Mouse (Mus musculus): ENCODE measurements around the gene Rnf225. TPM values are rescaled to one million over a fixed set of nuclear protein-coding genes. Genes with fewer than 3 reads are reported as not detected.
A peak's percentile ranks its signal among the peaks of the same experiment; 100 is the strongest.
"Not testable (repeated sequence)": the region's sequence is repeated elsewhere in the genome, so short reads cannot be mapped to it uniquely, and the experiment has no call there.

Rnf225 gene
- total and polyA plus RNA-seq, 2 experiments from 2014 or later, result 0.75 to 1.8 TPM

- H3K4me3 ChIP-seq (ENCODE audit: low read depth, low read length), result peak overlapping the region; percentile 14; the same call in 1 of the 2 replicates
- H3K9ac ChIP-seq, result no peak overlapping the region
- H3K27ac ChIP-seq (ENCODE audit: low read depth, low read length), result no peak overlapping the region
- ATAC-seq (peak; percentile 38), DNase-seq (peak; percentile 25)
- 8% methylated on average over 53 of the region's 65 CpGs for WGBS
- H3K36me3 ChIP-seq (ENCODE audit: insufficient read depth), result peaks cover 42% of the 10 kb centered on the region
- H3K4me1 ChIP-seq (ENCODE audit: insufficient read depth), result peaks cover 4% of the 10 kb centered on the region; the same call in 1 of the 2 replicates
- no peak for TF ChIP-seq CTCF (IDR thresholded peaks at IDR 0.05; ENCODE audit: low read depth)
- H3K4me2 ChIP-seq (ENCODE audit: low read depth), result peak overlapping the region; percentile 43
- H3K9me3 ChIP-seq (ENCODE audit: low read length), result no peaks in the 10 kb centered on the region
- no peaks in the 10 kb centered on the region for H3K27me3 ChIP-seq (ENCODE audit: insufficient read depth, low read length)
Observed at GRCm38 (mm10) chr7:12927693-12928589, 725 bp downstream of the Rnf225 start.

- no peak overlapping the region for H3K9ac ChIP-seq
- H3K27ac ChIP-seq (ENCODE audit: low read depth, low read length), result no peak overlapping the region
- TF ChIP-seq CTCF (IDR thresholded peaks at IDR 0.05; ENCODE audit: low read depth), result no peak
- H3K4me2 ChIP-seq (ENCODE audit: low read depth), result no peak overlapping the region
- H3K36me3 ChIP-seq (ENCODE audit: insufficient read depth), result 0 out of 2 replicates have a peak, but pooled peaks cover 2% of the 10 kb centered on the region
- no peak overlapping the region for H3K4me3 ChIP-seq (ENCODE audit: low read depth, low read length)
- H3K4me1 ChIP-seq (ENCODE audit: insufficient read depth), result no peaks in the 10 kb centered on the region
- DNase-seq, result no peak
- WGBS, result 64% methylated on average over 4 of the region's 4 CpGs
- no peaks in the 10 kb centered on the region for H3K27me3 ChIP-seq (ENCODE audit: insufficient read depth, low read length)
- no peaks in the 10 kb centered on the region for H3K9me3 ChIP-seq (ENCODE audit: low read length)
- no peak for ATAC-seq
Observed at GRCm38 (mm10) chr7:12933615-12934140, 6.5 kb downstream of the Rnf225 start.

- H3K9me3 ChIP-seq (ENCODE audit: low read length), result no peaks in the 10 kb centered on the region
- 76% methylated on average over 3 of the region's 3 CpGs for WGBS
- no peak for TF ChIP-seq CTCF (IDR thresholded peaks at IDR 0.05; ENCODE audit: low read depth)
- DNase-seq, result no peak
- ATAC-seq, result no peak
- no peak overlapping the region for H3K27ac ChIP-seq (ENCODE audit: low read depth, low read length)
- H3K4me2 ChIP-seq (ENCODE audit: low read depth), result no peak overlapping the region
- H3K9ac ChIP-seq, result no peak overlapping the region
- H3K4me3 ChIP-seq (ENCODE audit: low read depth, low read length), result no peak overlapping the region
- no peaks in the 10 kb centered on the region for H3K4me1 ChIP-seq (ENCODE audit: insufficient read depth)
- no peaks in the 10 kb centered on the region for H3K27me3 ChIP-seq (ENCODE audit: insufficient read depth, low read length)
- no peaks in the 10 kb centered on the region for H3K36me3 ChIP-seq (ENCODE audit: insufficient read depth)
Observed at GRCm38 (mm10) chr7:12934808-12935207, 7.6 kb downstream of the Rnf225 start.

DNA sequence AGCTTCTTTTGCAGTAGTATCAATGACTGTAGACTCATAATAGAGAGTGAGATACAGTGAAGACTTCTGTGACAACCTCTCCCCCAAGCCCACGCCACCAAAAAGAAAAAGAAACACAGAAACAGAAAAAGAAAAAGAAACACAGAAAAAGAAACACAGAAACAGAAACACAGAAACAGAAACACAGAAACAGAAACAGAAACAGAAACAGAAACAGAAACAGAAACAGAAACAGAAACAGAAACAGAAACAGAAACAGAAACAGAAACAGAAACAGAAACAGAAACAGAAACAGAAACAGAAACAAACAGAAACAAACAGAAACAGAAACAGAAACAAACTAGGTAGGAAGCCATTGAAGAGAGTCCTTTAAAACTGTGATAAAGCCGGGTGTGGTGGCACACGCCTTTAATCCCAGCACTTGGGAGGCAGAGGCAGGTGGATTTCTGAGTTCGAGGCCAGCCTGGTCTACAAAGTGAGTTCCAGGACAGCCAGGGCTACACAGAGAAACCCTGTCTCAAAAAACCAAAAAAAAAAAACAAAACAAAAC, 10.1 kb downstream of the Rnf225 start:
- not testable (repeated sequence) for H3K36me3 ChIP-seq (ENCODE audit: insufficient read depth); H3K4me1 ChIP-seq (ENCODE audit: insufficient read depth); H3K4me3 ChIP-seq (ENCODE audit: low read depth, low read length); ATAC-seq; H3K9me3 ChIP-seq (ENCODE audit: low read length); H3K27me3 ChIP-seq (ENCODE audit: insufficient read depth, low read length); H3K4me2 ChIP-seq (ENCODE audit: low read depth); H3K27ac ChIP-seq (ENCODE audit: low read depth, low read length); H3K9ac ChIP-seq; DNase-seq
- 91% methylated on average over 4 of the region's 4 CpGs for WGBS

DNA sequence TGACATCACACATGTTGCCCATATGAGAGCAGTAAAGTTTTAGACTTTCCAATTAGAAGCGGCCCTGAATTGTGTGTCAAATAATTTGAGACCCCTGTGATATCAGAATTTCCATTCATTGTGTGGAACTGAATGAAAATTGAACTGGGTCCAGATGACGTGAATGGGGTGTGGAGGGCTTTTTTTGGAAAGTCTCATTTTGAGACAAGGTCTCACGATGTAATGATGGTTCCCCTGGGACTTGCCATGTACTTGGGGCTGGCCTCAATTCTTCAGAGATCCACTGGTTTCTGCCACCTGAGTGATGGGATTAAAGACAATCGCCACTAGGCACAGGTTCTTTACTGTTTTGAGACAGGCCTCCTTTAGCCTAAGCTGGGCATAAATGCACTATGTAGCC, 13.4 kb downstream of the Rnf225 start:
- WGBS, result 80% methylated on average over 4 of the region's 4 CpGs
- Histone ChIP-seq H3K4me2 (ENCODE audit: low read depth) (no peak overlapping the region), H3K27me3 (ENCODE audit: insufficient read depth, low read length) (no peaks in the 10 kb centered on the region), H3K4me3 (ENCODE audit: low read depth, low read length) (no peak overlapping the region), H3K9me3 (ENCODE audit: low read length) (no peaks in the 10 kb centered on the region), H3K36me3 (ENCODE audit: insufficient read depth) (no peaks in the 10 kb centered on the region), H3K27ac (ENCODE audit: low read depth, low read length) (no peak overlapping the region), H3K9ac (no peak overlapping the region), H3K4me1 (ENCODE audit: insufficient read depth) (no peaks in the 10 kb centered on the region)
- DNase-seq (no peak), ATAC-seq (no peak)
- no peak for TF ChIP-seq CTCF (IDR thresholded peaks at IDR 0.05; ENCODE audit: low read depth)

DNA sequence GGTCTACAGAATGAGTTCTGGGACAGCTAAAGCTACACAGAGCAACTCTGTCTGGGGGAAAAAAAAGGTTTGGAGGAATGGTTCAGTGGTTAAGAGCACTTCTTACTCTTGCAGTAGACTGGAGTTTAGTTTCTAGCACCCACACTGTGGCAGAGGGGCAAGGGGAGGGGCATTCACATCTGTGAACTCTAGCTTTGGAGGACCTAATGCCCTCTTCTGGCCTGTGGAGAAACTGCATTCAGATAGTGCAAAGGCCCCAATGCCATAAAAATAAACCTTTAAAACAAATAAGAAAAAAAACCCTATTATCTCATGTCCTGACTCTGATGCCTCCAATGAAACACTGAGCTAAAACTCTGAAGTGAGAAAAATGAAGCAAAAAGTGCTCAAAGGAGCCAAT, 16.3 kb downstream of the Rnf225 start:
- Histone ChIP-seq H3K9me3 (ENCODE audit: low read length) (no peaks in the 10 kb centered on the region), H3K36me3 (ENCODE audit: insufficient read depth) (no peaks in the 10 kb centered on the region), H3K4me3 (ENCODE audit: low read depth, low read length) (no peak overlapping the region), H3K27ac (ENCODE audit: low read depth, low read length) (no peak overlapping the region), H3K4me1 (ENCODE audit: insufficient read depth) (no peaks in the 10 kb centered on the region), H3K4me2 (ENCODE audit: low read depth) (no peak overlapping the region), H3K9ac (no peak overlapping the region), H3K27me3 (ENCODE audit: insufficient read depth, low read length) (no peaks in the 10 kb centered on the region)
- ATAC-seq (no peak), DNase-seq (no peak)
- TF ChIP-seq CTCF (IDR thresholded peaks at IDR 0.05; ENCODE audit: low read depth), result peak; percentile 32; the same call in 1 of the 2 replicates

All from forebrain, postnatal 0 days (tissue).